Mouse (Mus musculus) 3134 (cell line): ENCODE measurements around the gene Rps6.
A peak's percentile ranks its signal among the peaks of the same experiment; 100 is the strongest.
"Not testable (repeated sequence)": the region's sequence is repeated elsewhere in the genome, so short reads cannot be mapped to it uniquely, and the experiment has no call there.

ENCODE experiments used
- DNase-seq: peaks from one replicate; pipeline ENCODE4 v3.0.0-alpha.2; 2011; ENCODE audit warnings: low spot score; ENCODE audit not compliant: insufficient read length; ENCODE audit errors: extremely low read depth

Rps6 gene

DNA sequence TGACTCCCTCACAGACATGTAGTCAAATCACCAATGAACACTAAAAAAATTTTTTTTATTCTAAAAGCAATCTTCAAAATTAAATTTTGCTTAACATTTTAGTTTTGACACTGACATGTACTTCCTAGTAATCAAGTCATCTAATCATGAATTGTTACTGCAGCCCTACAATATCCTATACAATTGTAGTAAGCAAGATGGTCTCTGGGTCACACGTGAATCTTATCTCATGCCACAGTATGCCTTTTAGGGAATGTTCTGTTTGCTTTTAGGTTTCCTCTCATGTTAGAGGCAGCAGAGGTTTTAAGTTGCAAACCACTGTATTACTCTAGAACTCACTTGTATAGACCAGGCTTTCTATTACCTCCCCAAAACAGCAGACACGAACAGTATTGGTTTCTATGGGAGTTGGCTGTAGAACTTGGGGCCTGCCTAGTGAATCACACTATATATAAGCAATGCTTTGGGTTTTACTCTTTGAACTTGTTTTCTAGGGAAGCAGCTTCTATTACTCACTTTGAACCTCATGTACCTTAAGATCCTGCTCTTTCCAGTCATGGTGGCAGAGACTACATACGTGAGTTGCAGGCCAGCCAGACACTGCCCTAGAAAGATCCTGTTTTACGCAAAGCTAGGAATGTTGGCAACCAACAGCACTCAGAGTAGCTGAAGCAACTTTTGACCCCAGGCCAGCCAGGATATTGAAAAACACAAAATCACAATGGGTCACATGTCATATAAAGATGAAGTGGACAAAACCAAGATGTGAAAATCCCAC, 4.2 kb downstream of the Rps6 start:
- DNase-seq = no peak

DNA sequence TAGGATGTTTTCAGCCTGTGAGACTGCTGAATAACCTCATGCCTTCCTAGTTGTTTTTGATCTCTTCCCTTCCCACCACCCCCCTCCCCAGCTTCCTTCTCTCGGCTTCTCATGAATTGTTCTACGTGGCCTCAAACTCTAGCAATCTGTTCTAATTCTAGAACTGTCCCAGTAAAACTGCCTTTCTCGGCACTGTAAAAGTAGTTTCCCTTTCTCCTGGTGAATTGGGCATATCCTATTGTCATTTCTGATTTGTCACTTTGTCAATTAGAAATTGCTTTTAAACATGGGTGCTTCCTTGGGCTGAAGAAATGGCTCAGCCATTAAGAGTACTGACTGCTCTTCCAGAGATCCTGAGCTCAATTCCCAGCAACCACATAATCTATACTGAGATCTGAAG, 5.2 kb downstream of the Rps6 start:
- no peak for DNase-seq

DNA sequence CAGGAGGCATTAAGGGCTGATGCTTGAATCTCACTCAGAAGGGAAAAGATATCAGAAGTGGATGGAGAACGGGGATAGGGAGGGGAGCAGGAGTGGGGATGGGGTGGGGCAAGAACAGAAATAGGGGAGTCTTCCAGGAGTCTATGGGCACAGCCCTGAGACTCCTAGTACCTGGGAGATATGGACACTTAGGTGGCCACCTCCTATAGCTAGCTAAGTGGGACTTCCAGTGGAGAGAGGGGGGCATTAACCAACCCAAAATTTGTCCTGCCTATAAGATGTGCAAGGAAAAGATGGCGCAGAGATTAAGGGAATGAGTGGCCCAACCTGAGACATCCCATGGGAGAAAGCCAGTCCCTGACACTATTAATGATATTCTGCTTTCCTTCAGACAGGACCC, 5.9 kb downstream of the Rps6 start:
- DNase-seq = no peak

GRCm38 (mm10) chr4:86847246-86847645, 10.0 kb downstream of the Rps6 start:
- DNase-seq = no peak

DNA sequence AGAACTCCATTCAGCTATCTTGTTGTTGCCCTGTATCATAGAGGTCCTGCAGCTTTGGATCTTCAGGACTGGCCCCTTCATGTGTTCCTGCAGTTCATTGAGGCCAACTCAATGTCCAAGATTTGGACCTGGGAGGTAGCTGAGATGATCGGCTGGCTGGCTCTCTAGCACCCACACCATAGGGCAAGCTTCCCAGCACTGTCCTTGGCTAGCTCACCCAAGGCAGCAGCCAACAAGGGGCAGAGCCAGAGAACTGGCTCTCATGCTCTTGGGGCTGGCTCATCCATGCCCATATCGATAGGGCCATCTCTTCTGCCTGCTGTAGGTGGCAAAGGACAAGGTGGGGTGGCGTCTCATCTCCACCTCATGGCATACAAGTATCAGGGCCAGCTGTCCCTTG, 11.8 kb downstream of the Rps6 start:
- DNase-seq = no peak

DNA sequence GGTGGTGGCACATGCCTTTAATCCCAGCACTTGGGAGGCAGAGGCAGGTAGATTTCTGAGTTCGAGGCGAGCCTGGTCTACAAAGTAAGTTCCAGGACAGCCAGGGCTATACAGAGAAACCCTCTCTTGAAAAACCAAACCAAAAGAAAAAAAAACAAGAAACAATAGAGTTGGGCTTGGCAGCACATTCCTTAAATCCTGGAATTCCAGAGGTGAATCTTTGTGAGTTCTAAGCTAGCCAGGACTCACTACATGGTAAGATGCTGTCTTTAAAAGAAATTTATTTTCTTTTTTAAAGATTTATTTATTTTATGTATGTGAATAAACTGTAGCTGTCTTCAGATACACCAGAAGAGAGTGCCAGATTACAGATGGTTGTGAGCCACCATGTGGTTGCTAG, 16.1 kb downstream of the Rps6 start:
- not testable (repeated sequence) for DNase-seq

GRCm38 (mm10) chr4:86831896-86832295, 25.3 kb downstream of the Rps6 start:
- no peak for DNase-seq

DNA sequence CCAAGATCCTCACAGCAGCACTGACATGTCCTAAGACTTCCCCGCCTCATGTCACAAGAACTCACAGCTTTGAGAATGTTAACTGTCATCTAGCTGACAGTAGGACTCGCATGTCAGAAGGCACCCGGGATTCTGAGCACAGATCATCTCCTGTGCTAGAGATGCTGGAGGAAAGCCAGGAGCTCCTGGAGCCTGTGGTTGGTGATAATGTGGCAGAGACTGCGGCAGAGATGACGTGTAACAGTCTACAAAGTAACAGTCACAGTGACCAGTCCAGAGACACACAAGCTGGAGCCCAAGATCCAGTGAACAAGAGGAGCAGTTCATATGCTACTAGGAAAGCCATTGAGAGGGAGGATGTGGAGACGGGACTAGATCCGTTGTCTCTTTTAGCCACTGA, 32.1 kb downstream of the Rps6 start:
- no peak for DNase-seq

GRCm38 (mm10) chr4:86823169-86823568, 34.0 kb downstream of the Rps6 start:
- DNase-seq = peak; percentile 37

- DNase-seq = no peak
Measured at GRCm38 (mm10) chr4:86814850-86815249, 42.4 kb downstream of the Rps6 start.

DNA sequence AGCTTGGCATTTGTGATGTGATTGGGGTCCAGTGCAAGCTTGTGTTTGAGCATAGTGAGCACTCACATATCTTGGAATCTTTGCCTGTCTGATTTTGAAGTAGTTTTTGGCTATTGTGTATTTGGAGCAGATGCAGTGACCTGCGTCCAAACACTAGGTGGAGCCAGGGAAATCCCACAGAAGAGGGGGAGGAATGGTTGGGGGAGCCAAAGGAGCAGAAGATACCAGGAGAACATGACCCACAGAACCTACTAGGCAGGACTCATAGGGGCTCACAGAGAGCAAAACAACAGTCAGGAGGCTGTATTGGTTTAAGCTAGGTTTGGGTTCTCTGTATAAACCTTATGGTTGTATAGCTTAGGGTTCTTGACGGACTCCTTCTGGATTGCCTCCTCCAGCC, 46.6 kb downstream of the Rps6 start:
- no peak for DNase-seq
